Mouse (Mus musculus) midbrain, postnatal 0 days (tissue): ENCODE data around the gene Pmpca. TPM values are rescaled to one million over a fixed set of nuclear protein-coding genes. Genes with fewer than 3 reads are reported as not detected.

ENCODE experiments used
- ATAC-seq: fragments of 200-750 bp; cut with Nextera tagmentation; 2 replicates; pipeline ENCODE4 v1.8.0; 2017; ENCODE audit warnings: moderate number of reproducible peaks, mild to moderate bottlenecking, moderate TSS enrichment, moderate library complexity; ENCODE audit not compliant: low FRiP score
- DNase-seq: peaks from one replicate; pipeline ENCODE4 v3.0.0-alpha.2; 2015; ENCODE audit warnings: low spot score
- H3K27ac ChIP-seq: fragments of 300-500 bp; sonication (generic); 2 replicates; pipeline ENCODE4 v1.5.1; 2014; ENCODE audit warnings: low read depth, mild to moderate bottlenecking, low read length, mixed read lengths
- H3K27me3 ChIP-seq: fragments of 300-500 bp; sonication (generic); 2 replicates; pipeline ENCODE4 v1.6.1; 2014; ENCODE audit warnings: low read length, control low read depth, mixed read lengths; ENCODE audit not compliant: insufficient read depth
- H3K36me3 ChIP-seq: fragments of 300-500 bp; sonication (generic); 2 replicates; pipeline ENCODE4 v1.6.1; 2014; ENCODE audit warnings: low read length, control low read depth, mixed read lengths; ENCODE audit not compliant: insufficient read depth
- H3K4me1 ChIP-seq: fragments of 300-500 bp; sonication (generic); 2 replicates; pipeline ENCODE4 v1.6.1; 2014; ENCODE audit warnings: mild to moderate bottlenecking, control low read depth, antibody characterized with exemption, low read length, mixed read lengths; ENCODE audit not compliant: insufficient read depth
- H3K4me2 ChIP-seq: fragments of 300-500 bp; sonication (generic); 2 replicates; pipeline ENCODE4 v1.6.1; 2014; ENCODE audit warnings: low read depth, mild to moderate bottlenecking, low read length, mixed read lengths; ENCODE audit not compliant: poor library complexity, severe bottlenecking
- H3K4me3 ChIP-seq: fragments of 300-500 bp; sonication (generic); 2 replicates; pipeline ENCODE4 v1.5.1; 2014; ENCODE audit warnings: low read depth, mild to moderate bottlenecking, low read length, moderate library complexity
- H3K9ac ChIP-seq: fragments of 300-500 bp; sonication (generic); replicated peaks from 2 replicates; pipeline ENCODE4 v1.6.1; 2014; ENCODE audit warnings: mild to moderate bottlenecking, low read length, moderate library complexity, mixed read lengths; ENCODE audit not compliant: poor library complexity, severe bottlenecking
- H3K9me3 ChIP-seq: fragments of 300-500 bp; sonication (generic); 2 replicates; pipeline ENCODE4 v1.6.1; 2016; ENCODE audit warnings: low read length, control low read depth
- CTCF ChIP-seq: IDR thresholded peaks from 2 replicates; pipeline ENCODE4 v1.5.1; 2016; ENCODE audit warnings: antibody characterized with exemption, mild to moderate bottlenecking
- WGBS: fragments of 180-500 bp; shearing (Covaris S2); extraction: QIAGEN DNeasy Blood & Tissue Kit; methylation state at CpG from one replicate; pipeline ENCODE4 v1.1.7; 2014; 5-methylcytosine and 5-hydroxymethylcytosine counted together
- polyA plus RNA-seq: library from polyadenylated mRNA; unstranded; fragments of >200 nt; fragmentation: Nextera tagmentation; extraction: Ambion mirVana; gene quantifications from 2 replicates; pipeline ENCODE4 v1.2.1, GENCODE M21; 2015
- total RNA-seq: library from RNA; depleted of rRNA; stranded (reverse); fragments of >200 nt; gene quantifications from 2 replicates; pipeline ENCODE4 v1.2.3, GENCODE M21; 2014

Pmpca gene
- total and polyA plus RNA-seq, 2 experiments from 2014 or later = 64.8 to 85.1 TPM

- Histone ChIP-seq H3K9ac (no peak overlapping the region), H3K9me3 (no peaks in the 10 kb centered on the region), H3K4me3 (no peak overlapping the region), H3K27me3 (no peaks in the 10 kb centered on the region), H3K27ac (no peak overlapping the region), H3K36me3 (no peaks in the 10 kb centered on the region), H3K4me1 (no peaks in the 10 kb centered on the region), H3K4me2 (no peak overlapping the region)
- DNase-seq = no peak
- no peak for ATAC-seq
- WGBS = 78% methylated on average over 7 of the region's 7 CpGs
- TF ChIP-seq CTCF = no peak
These were observed 32.5 kb upstream of the Pmpca start for GRCm38 (mm10) chr2:26356678-26357077.

- H3K27ac ChIP-seq = no peak overlapping the region
- no peak overlapping the region for H3K4me2 ChIP-seq
- H3K4me3 ChIP-seq = no peak overlapping the region
- no peak overlapping the region for H3K9ac ChIP-seq
- ATAC-seq (no peak), DNase-seq (no peak)
- no peaks in the 10 kb centered on the region for H3K36me3 ChIP-seq
- no peaks in the 10 kb centered on the region for H3K27me3 ChIP-seq
- no peaks in the 10 kb centered on the region for H3K4me1 ChIP-seq
- 42% methylated on average over 15 of the region's 15 CpGs for WGBS
- H3K9me3 ChIP-seq = no peaks in the 10 kb centered on the region
- TF ChIP-seq CTCF = peak; percentile 47
These were observed 31.7 kb upstream of the Pmpca start for GRCm38 (mm10) chr2:26357484-26357883.

GRCm38 (mm10) chr2:26358667-26359320 lies 30.3 kb upstream of the Pmpca start:
- 0 out of 2 replicates have a peak overlapping the region, but pooled peaks have one; percentile 29 for H3K9ac ChIP-seq
- no peak for ATAC-seq
- no peak overlapping the region for H3K27ac ChIP-seq
- DNase-seq = no peak
- WGBS = 86% methylated on average over 13 of the region's 13 CpGs
- H3K4me1 ChIP-seq = no peaks in the 10 kb centered on the region
- no peak for TF ChIP-seq CTCF
- no peaks in the 10 kb centered on the region for H3K27me3 ChIP-seq
- no peak overlapping the region for H3K4me3 ChIP-seq
- H3K9me3 ChIP-seq = no peaks in the 10 kb centered on the region
- H3K4me2 ChIP-seq = no peak overlapping the region
- H3K36me3 ChIP-seq = peaks cover 11% of the 10 kb centered on the region; the same call in 1 of the 2 replicates

- ATAC-seq (no peak; the same call in 1 of the 2 replicates), DNase-seq (peak; percentile 40)
- Histone ChIP-seq H3K9ac (no peak overlapping the region), H3K4me1 (no peaks in the 10 kb centered on the region), H3K36me3 (peaks cover 23% of the 10 kb centered on the region), H3K4me2 (no peak overlapping the region), H3K27ac (no peak overlapping the region), H3K4me3 (no peak overlapping the region), H3K9me3 (no peaks in the 10 kb centered on the region), H3K27me3 (no peaks in the 10 kb centered on the region)
- no peak for TF ChIP-seq CTCF
- 86% methylated on average over 6 of the region's 6 CpGs for WGBS
These were observed 29.2 kb upstream of the Pmpca start for GRCm38 (mm10) chr2:26359983-26360382.

- H3K9ac ChIP-seq = no peak within 1 kb of the TSS
- H3K4me2 ChIP-seq = no peak within 1 kb of the TSS
- 58% methylated on average over 3 of the region's 3 CpGs for WGBS
- H3K27ac ChIP-seq = no peak within 1 kb of the TSS
- no peak within 1 kb of the TSS for H3K4me3 ChIP-seq
- TF ChIP-seq CTCF = no peak
- DNase-seq (no peak), ATAC-seq (no peak)
- H3K9me3 ChIP-seq = no peaks in the 10 kb centered on the region
- no peaks in the 10 kb centered on the region for H3K4me1 ChIP-seq
- peaks cover 31% of the 10 kb centered on the region for H3K36me3 ChIP-seq
- no peaks in the 10 kb centered on the region for H3K27me3 ChIP-seq
These were observed 28.4 kb upstream of the Pmpca start, which contains the start of gene Card9 for GRCm38 (mm10) chr2:26360772-26361171. Card9 (minus strand) TSS chr2:26360918.

- no peak overlapping the region for H3K4me2 ChIP-seq
- no peak overlapping the region for H3K27ac ChIP-seq
- peaks cover 51% of the 10 kb centered on the region for H3K36me3 ChIP-seq
- 87% methylated on average over 5 of the region's 5 CpGs for WGBS
- no peak for DNase-seq
- no peak for ATAC-seq
- H3K27me3 ChIP-seq = no peaks in the 10 kb centered on the region
- no peak for TF ChIP-seq CTCF
- no peak overlapping the region for H3K9ac ChIP-seq
- H3K9me3 ChIP-seq = no peaks in the 10 kb centered on the region
- no peaks in the 10 kb centered on the region for H3K4me1 ChIP-seq
- H3K4me3 ChIP-seq = no peak overlapping the region
These were observed 26.1 kb upstream of the Pmpca start for GRCm38 (mm10) chr2:26362991-26363390.
